Mouse (Mus musculus) ES-E14 (cell line): Measurements from ENCODE around the gene Cygb.

Experiments used
- CHD2 ChIP-seq: IDR thresholded peaks from 2 replicates; pipeline ENCODE4 v1.6.1; 2014; ENCODE audit warnings: mild to moderate bottlenecking, low read depth, low read length, inconsistent platforms
- ZC3H11A ChIP-seq: IDR thresholded peaks from 2 replicates; pipeline ENCODE4 v1.6.1; 2012; ENCODE audit warnings: low read depth, mild to moderate bottlenecking, inconsistent platforms, low read length, borderline replicate concordance

- TF ChIP-seq ZC3H11A (no peak), CHD2 (no peak)
Measured at GRCm38 (mm10) chr11:116673410-116673809, 19.3 kb upstream of the Cygb start.
